Mouse (Mus musculus): ENCODE measurements around the gene Prkch. TPM values are rescaled to one million over a fixed set of nuclear protein-coding genes. Genes with fewer than 3 reads are reported as not detected.

Prkch gene
- polyA plus RNA-seq, 1 experiment from 2014 or later = 7.7 TPM

DNA sequence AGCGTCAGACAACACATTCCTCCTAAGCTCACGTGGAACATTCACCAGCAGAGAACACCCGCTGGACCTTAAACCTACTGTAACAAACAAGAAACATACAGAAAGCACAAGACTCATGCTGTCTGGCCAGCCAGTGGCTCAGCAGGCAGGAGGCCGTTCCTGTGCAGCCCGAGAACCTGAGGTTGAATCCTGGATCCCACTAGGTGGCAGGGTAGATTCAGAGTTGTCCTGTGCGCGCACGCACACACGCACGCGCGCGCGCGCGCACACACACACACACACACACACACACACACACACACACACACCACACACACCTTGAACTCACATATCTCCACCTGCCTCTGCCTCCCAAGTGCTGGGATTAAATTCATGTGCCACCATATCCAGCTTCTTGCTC lies 110.5 kb downstream of the Prkch start:
- no peak overlapping the region for H3K4me3 ChIP-seq (replicated peaks)
- no peak overlapping the region for H3K27ac ChIP-seq
- H3K9me3 ChIP-seq = no peaks in the 10 kb centered on the region
- H3K36me3 ChIP-seq = no peaks in the 10 kb centered on the region
- no peak overlapping the region for H3K9ac ChIP-seq
- H3K4me2 ChIP-seq (replicated peaks) = no peak overlapping the region
- no peak for ATAC-seq
- WGBS = 65% methylated on average over 15 of the region's 16 CpGs
- no peaks in the 10 kb centered on the region for H3K27me3 ChIP-seq (replicated peaks)
- H3K4me1 ChIP-seq (replicated peaks) = 0 out of 2 replicates have a peak, but pooled peaks cover 3% of the 10 kb centered on the region

DNA sequence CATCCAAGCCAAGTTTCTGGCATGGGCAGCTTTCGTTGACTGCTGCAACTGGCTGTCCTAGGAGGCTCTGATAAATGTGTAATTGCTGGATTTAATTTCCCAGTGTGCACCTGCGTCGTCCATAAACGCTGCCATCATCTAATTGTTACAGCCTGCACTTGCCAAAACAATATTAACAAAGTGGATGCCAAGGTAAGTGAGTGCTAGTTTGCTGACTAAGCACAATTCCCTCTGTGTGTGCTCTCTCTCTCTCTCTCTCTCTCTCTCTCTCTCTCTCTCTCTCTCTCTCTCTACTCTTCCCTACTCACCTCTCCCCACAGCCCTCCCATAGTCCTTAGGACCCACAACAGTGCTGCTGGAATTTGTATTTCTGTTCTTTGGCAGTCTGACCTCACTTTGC lies 111.5 kb downstream of the Prkch start:
- no peak for ATAC-seq
- Histone ChIP-seq H3K27ac (no peak overlapping the region), H3K27me3 (replicated peaks) (no peaks in the 10 kb centered on the region), H3K9me3 (no peaks in the 10 kb centered on the region), H3K4me1 (replicated peaks) (0 out of 2 replicates have a peak, but pooled peaks cover 3% of the 10 kb centered on the region), H3K36me3 (no peaks in the 10 kb centered on the region), H3K4me3 (replicated peaks) (no peak overlapping the region), H3K4me2 (replicated peaks) (no peak overlapping the region), H3K9ac (no peak overlapping the region)
- 85% methylated on average over 4 of the region's 4 CpGs for WGBS

DNA sequence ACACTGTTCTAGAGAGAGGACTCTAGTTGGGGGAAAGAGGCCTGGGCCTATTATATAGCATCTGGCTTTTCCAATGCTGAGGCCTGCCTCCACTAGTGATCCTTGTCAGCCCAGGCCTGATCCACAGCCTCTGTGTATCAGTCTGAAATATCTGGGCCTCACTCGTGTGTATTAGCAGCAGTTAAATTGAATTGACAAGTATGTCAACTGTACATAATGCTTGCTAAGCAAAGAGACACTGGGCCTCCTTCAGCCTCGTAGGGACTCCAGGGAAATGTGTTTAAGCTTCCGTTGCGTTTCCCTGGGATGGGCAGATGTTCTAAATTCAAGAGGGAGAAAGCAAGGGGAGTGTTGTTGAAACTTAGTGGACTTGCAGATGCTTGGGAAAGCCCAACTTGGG lies 112.3 kb downstream of the Prkch start:
- Histone ChIP-seq H3K4me1 (replicated peaks) (0 out of 2 replicates have a peak, but pooled peaks cover 3% of the 10 kb centered on the region), H3K9me3 (no peaks in the 10 kb centered on the region), H3K9ac (no peak overlapping the region), H3K27ac (no peak overlapping the region), H3K36me3 (no peaks in the 10 kb centered on the region), H3K4me2 (replicated peaks) (no peak overlapping the region), H3K27me3 (replicated peaks) (no peaks in the 10 kb centered on the region), H3K4me3 (replicated peaks) (no peak overlapping the region)
- ATAC-seq = no peak
- 83% methylated on average over 4 of the region's 4 CpGs for WGBS

DNA sequence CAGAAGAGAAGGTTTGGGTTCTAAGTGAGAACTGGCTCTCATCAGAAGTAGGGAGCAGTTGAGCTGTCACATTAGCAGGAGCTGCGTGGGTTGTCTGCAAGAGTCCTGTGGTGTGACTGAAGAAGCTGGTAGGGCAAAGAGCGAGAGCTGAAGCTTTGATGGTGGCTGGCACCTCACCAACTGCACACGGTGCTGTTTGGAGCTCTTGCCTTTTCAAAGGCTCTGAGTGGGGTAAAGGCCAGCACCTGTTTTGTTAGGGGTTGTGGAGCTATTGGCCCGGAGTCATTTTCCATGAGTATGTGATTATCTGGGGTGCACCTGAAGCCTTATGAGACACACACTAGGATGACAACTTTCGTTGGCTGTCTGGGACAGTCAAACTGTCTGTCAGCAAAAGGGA lies 113.8 kb downstream of the Prkch start:
- Histone ChIP-seq H3K9ac (no peak overlapping the region), H3K27ac (no peak overlapping the region), H3K4me3 (replicated peaks) (no peak overlapping the region), H3K9me3 (no peaks in the 10 kb centered on the region), H3K36me3 (no peaks in the 10 kb centered on the region), H3K4me2 (replicated peaks) (no peak overlapping the region), H3K27me3 (replicated peaks) (no peaks in the 10 kb centered on the region), H3K4me1 (replicated peaks) (0 out of 2 replicates have a peak, but pooled peaks cover 3% of the 10 kb centered on the region)
- 78% methylated on average over 5 of the region's 5 CpGs for WGBS
- ATAC-seq = no peak

DNA sequence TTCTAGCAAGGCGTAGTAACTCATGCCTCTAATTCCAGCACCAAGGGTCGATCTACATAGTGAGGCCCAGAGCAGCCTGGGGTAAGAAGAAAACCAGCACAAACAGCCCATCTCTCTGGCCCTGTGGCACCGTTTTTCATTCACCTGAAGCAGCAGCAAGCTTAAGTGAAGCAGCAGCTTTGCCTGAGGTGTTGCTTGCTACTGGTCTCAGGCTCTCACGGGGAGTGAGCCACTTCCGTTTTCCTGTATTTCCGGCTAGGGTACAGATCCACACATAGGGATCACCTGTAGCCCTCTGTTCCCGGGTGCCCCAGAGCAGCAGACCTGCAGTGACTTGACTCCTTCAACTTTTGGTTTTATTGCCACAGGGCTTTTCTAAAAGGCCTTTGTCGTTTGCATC lies 114.2 kb downstream of the Prkch start:
- ATAC-seq = no peak
- Histone ChIP-seq H3K4me2 (replicated peaks) (no peak overlapping the region), H3K27ac (no peak overlapping the region), H3K9me3 (no peaks in the 10 kb centered on the region), H3K4me3 (replicated peaks) (no peak overlapping the region), H3K9ac (no peak overlapping the region), H3K4me1 (replicated peaks) (0 out of 2 replicates have a peak, but pooled peaks cover 3% of the 10 kb centered on the region), H3K27me3 (replicated peaks) (no peaks in the 10 kb centered on the region), H3K36me3 (no peaks in the 10 kb centered on the region)
- WGBS = 74% methylated on average over 8 of the region's 8 CpGs

DNA sequence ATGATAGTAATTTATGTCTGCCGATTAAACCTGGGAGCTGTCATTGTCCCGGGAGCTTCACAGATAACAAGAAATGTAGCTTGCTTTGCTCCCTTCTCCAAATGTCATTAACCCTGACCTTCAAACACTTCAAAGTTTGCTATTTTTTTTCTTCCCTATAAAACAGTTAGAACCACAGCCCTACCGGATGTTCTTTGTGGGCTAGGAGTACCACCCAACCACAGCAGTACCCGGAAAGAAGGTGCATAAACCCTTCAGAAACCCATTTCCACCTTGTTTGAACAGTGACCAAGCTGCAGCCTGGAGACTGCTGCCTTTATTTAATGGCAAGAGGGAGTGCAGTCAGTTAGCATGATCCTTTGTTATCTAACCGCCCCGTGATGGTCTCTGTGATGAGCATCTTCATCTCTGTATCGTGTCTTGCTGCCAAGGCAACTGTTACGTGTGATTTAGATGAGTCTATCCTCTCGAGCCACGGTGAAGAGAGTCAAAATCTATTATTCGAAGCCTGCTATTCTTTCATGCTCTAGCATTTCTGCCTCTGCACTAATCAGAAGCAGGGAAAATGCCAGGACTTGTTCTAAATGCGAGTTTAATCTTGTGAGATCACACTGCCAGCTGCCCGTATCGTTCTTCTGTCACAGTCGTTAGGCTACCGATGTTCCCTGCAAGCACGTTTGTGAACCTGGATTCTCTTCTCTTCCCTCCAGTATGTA lies 115.0 kb downstream of the Prkch start:
- Histone ChIP-seq H3K4me1 (replicated peaks) (0 out of 2 replicates have a peak, but pooled peaks cover 3% of the 10 kb centered on the region), H3K9ac (no peak overlapping the region), H3K4me2 (replicated peaks) (no peak overlapping the region), H3K27me3 (replicated peaks) (no peaks in the 10 kb centered on the region), H3K36me3 (no peaks in the 10 kb centered on the region), H3K9me3 (no peaks in the 10 kb centered on the region), H3K27ac (no peak overlapping the region), H3K4me3 (replicated peaks) (no peak overlapping the region)
- no peak for ATAC-seq
- WGBS = 70% methylated on average over 17 of the region's 17 CpGs

DNA sequence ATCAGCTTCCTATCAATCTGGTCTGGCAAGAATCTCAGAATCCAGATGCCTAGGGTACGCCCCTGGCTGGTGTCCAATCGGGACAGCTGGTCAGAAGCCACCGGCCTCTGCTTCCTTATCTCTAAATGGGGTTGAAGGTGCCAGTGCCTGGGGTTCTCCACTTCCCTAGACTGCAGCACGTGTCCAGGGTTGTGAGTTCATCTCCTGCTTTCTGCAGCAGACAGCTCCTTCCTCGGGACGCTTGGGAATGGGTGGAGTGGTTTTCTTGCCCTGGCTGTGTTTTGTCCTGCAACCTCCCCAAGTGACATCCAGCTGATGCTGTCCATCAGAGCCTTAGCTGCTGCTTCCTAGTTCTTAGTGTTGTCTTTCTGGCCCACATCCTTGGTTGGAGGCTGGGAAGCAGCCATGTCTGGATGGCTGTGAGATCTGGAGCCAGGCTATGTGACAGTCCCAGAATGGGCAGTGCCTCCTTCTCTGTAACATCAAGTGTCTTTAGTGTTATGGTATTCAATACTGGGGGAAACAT lies 116.0 kb downstream of the Prkch start:
- Histone ChIP-seq H3K27ac (no peak overlapping the region), H3K36me3 (no peaks in the 10 kb centered on the region), H3K4me2 (replicated peaks) (no peak overlapping the region), H3K27me3 (replicated peaks) (no peaks in the 10 kb centered on the region), H3K9me3 (no peaks in the 10 kb centered on the region), H3K4me3 (replicated peaks) (no peak overlapping the region), H3K4me1 (replicated peaks) (no peaks in the 10 kb centered on the region), H3K9ac (no peak overlapping the region)
- WGBS = 57% methylated on average over 6 of the region's 6 CpGs
- no peak for ATAC-seq

DNA sequence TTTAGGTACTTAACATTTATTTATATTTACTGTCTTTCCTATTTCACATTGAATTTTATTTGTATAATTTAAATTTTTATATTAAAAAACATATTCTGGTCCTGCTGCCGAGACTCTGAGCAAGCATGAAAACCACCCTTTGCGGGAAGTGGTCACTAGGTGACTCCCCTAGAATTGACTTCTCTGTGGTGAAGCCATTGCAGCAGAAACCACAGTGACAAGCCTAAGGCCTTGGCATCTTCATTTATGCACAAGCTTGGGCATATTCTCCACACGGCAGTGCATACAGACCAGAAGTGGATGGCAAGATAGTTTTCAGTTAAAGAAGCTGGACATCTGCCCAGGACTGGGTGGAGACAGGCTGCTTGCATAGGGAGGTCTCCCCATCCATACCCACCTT lies 117.4 kb downstream of the Prkch start:
- no peaks in the 10 kb centered on the region for H3K36me3 ChIP-seq
- H3K4me3 ChIP-seq (replicated peaks) = no peak overlapping the region
- H3K27me3 ChIP-seq (replicated peaks) = no peaks in the 10 kb centered on the region
- no peak overlapping the region for H3K4me2 ChIP-seq (replicated peaks)
- H3K9ac ChIP-seq = no peak overlapping the region
- no peak for ATAC-seq
- H3K9me3 ChIP-seq = no peaks in the 10 kb centered on the region
- no peaks in the 10 kb centered on the region for H3K4me1 ChIP-seq (replicated peaks)
- WGBS = 87% methylated on average over 3 of the region's 3 CpGs
- H3K27ac ChIP-seq = no peak overlapping the region

DNA sequence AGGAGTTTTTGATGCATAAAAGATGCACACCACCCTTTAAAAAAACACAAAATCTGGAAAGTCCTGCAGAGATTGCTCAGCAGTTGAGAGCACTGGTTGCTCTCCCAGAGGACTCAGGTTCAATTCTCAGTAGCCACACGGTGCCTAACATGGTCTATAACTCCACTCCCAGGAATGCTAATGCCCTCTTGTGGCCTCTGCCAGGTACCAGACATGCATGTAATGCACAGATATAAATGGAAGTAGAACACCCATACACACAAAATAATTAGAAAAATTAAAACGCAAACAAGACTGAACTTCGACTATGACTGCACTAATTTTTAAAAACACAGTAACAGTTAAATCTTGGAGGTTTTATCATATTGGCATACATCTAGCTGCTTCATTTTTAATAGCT lies 119.8 kb downstream of the Prkch start:
- H3K36me3 ChIP-seq = no peaks in the 10 kb centered on the region
- no peaks in the 10 kb centered on the region for H3K9me3 ChIP-seq
- no peak for ATAC-seq
- H3K9ac ChIP-seq = no peak overlapping the region
- no peaks in the 10 kb centered on the region for H3K27me3 ChIP-seq (replicated peaks)
- no peak overlapping the region for H3K4me2 ChIP-seq (replicated peaks)
- no peak overlapping the region for H3K27ac ChIP-seq
- peaks cover 3% of the 10 kb centered on the region; the same call in 1 of the 2 replicates for H3K4me1 ChIP-seq (replicated peaks)
- 85% methylated on average over 3 of the region's 3 CpGs for WGBS
- H3K4me3 ChIP-seq (replicated peaks) = no peak overlapping the region

DNA sequence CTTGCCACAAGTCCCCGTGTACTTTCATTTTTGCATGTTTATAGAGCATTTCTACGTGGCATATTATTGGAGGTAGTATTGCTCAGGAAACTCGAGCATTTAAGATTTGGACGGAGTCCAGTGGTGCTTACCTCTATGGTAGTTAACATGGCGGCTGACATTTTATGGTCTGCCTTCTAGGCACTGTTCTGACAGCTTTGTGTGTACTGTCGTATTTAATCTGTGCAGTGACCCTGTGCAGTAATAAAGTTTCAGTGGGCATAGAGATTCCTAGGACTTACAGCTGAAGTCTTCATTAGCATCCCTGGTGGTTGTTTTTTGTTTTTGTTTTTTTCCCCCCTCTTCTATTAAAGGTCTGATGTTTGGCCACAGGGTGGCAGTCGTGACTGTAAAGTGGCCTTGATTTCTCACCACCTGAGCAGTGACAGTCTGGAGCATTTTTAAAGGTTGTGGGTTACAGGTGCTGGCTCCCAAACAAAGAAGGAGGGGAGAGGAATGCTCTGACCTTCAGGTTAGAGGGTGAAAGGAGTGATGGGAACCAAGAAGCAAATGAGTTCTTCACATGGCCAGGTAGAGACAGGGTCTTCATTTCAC lies 120.6 kb downstream of the Prkch start:
- H3K4me1 ChIP-seq (replicated peaks) = peaks cover 3% of the 10 kb centered on the region; the same call in 1 of the 2 replicates
- H3K4me2 ChIP-seq (replicated peaks) = no peak overlapping the region
- H3K9me3 ChIP-seq = no peaks in the 10 kb centered on the region
- ATAC-seq = no peak
- no peak overlapping the region for H3K4me3 ChIP-seq (replicated peaks)
- H3K27ac ChIP-seq = no peak overlapping the region
- no peak overlapping the region for H3K9ac ChIP-seq
- 34% methylated on average over 7 of the region's 7 CpGs for WGBS
- no peaks in the 10 kb centered on the region for H3K36me3 ChIP-seq
- H3K27me3 ChIP-seq (replicated peaks) = no peaks in the 10 kb centered on the region

DNA sequence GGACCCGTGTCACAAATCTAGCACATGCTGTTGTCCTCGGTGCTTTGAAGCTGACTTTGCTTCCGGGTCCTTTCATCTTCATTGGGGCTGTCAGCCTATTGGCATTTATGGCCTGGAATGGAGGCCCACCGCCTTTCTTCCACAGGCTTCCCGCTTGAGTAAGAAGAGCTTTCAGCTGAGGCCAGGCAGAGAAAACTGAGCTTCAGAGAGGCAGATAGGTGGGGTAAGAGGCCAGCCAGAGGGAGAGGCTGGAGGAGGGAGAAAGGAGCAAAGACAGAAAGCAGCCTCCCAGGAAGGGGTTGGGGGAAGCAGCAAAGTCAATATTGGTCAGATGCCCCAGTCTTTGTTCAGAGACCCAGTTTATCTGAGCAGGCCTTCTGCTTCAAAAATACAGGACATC lies 123.9 kb downstream of the Prkch start:
- Histone ChIP-seq H3K4me3 (replicated peaks) (no peak overlapping the region), H3K4me2 (replicated peaks) (no peak overlapping the region), H3K27me3 (replicated peaks) (no peaks in the 10 kb centered on the region), H3K27ac (0 out of 2 replicates have a peak overlapping the region, but pooled peaks have one; percentile 11), H3K4me1 (replicated peaks) (peaks cover 3% of the 10 kb centered on the region; the same call in 1 of the 2 replicates), H3K9ac (peak overlapping the region; percentile 6; the same call in 1 of the 2 replicates), H3K9me3 (no peaks in the 10 kb centered on the region), H3K36me3 (no peaks in the 10 kb centered on the region)
- 26% methylated on average over 5 of the region's 5 CpGs for WGBS
- ATAC-seq = peak; percentile 75

DNA sequence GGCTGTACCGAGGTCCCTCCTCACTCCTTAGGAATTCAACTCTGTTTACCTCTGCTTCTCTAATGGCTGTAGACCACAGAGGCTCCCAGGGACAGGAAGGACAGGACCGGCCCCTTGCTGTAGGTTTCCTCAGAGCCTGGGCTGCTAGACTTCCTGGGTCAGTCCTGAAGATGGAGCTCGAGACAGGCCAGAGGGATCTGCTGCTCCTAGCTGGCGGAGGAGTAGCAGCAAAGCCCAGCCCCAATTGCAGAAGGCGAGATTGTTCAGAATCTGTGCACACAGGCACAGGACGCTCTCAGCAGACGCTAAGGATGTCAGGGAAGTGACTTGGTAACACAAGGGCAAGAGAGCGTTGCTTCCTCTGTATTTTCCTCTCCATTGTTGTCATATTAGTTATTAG lies 124.3 kb downstream of the Prkch start:
- peaks cover 3% of the 10 kb centered on the region; the same call in 1 of the 2 replicates for H3K4me1 ChIP-seq (replicated peaks)
- H3K36me3 ChIP-seq = no peaks in the 10 kb centered on the region
- H3K27ac ChIP-seq = peak overlapping the region; percentile 3; the same call in 1 of the 2 replicates
- 13% methylated on average over 8 of the region's 8 CpGs for WGBS
- H3K9ac ChIP-seq = peak overlapping the region; percentile 6; the same call in 1 of the 2 replicates
- peak; percentile 93 for ATAC-seq
- no peaks in the 10 kb centered on the region for H3K27me3 ChIP-seq (replicated peaks)
- no peak overlapping the region for H3K4me2 ChIP-seq (replicated peaks)
- no peaks in the 10 kb centered on the region for H3K9me3 ChIP-seq
- H3K4me3 ChIP-seq (replicated peaks) = no peak overlapping the region
